Mouse (Mus musculus) ES-Bruce4 (cell line): ENCODE measurements at regions not wholly inside any gene's neighbourhood (a gene's known extent, or its start where the extent isn't known, plus 50 kb on each side); places are given as distances from the start of the nearest gene placed in this dataset.
"Not testable (repeated sequence)": the region's sequence is repeated elsewhere in the genome, so short reads cannot be mapped to it uniquely, and the experiment has no call there.

Source experiments
- H3K27ac ChIP-seq: 2 replicates; pipeline ENCODE4 v1.5.1; 2012; ENCODE audit warnings: low read length, inconsistent platforms; ENCODE audit not compliant: insufficient read depth
- H3K27me3 ChIP-seq: 2 replicates; pipeline ENCODE4 v1.6.1; 2012; ENCODE audit warnings: mild to moderate bottlenecking, low read length, inconsistent platforms; ENCODE audit not compliant: control insufficient read depth, poor library complexity, insufficient read depth, severe bottlenecking
- H3K36me3 ChIP-seq: 2 replicates; pipeline ENCODE4 v1.6.1; 2012; ENCODE audit warnings: inconsistent platforms, mild to moderate bottlenecking, low read length, moderate library complexity; ENCODE audit not compliant: control insufficient read depth, poor library complexity, insufficient read depth, severe bottlenecking
- H3K4me1 ChIP-seq: one replicate; pipeline ENCODE4 v1.8.1; 2011; ENCODE audit warnings: low read length; ENCODE audit not compliant: control insufficient read depth, insufficient read depth
- H3K4me3 ChIP-seq: 2 replicates; pipeline ENCODE4 v1.5.1; 2011; ENCODE audit warnings: low read depth, mild to moderate bottlenecking, low read length
- H3K9ac ChIP-seq: 2 replicates; pipeline ENCODE4 v1.6.1; 2012; ENCODE audit warnings: low read depth, mild to moderate bottlenecking, inconsistent platforms; ENCODE audit not compliant: poor library complexity, severe bottlenecking
- H3K9me3 ChIP-seq: replicated peaks from 2 replicates; pipeline ENCODE4 v1.6.1; 2012; ENCODE audit warnings: mild to moderate bottlenecking, low read length, inconsistent platforms; ENCODE audit not compliant: control insufficient read depth, poor library complexity, insufficient read depth, severe bottlenecking
- CTCF ChIP-seq: IDR thresholded peaks from one replicate; pipeline ENCODE4 v1.8.1; 2011; ENCODE audit warnings: low read depth, low read length
- EP300 ChIP-seq: IDR thresholded peaks from 2 replicates; pipeline ENCODE4 v1.6.1; 2011; ENCODE audit warnings: low read depth, low read length; ENCODE audit not compliant: insufficient read depth
- POLR2A ChIP-seq: IDR thresholded peaks from one replicate; pipeline ENCODE4 v1.8.1; 2011; ENCODE audit warnings: low read length; ENCODE audit not compliant: insufficient read depth

- no peak for TF ChIP-seq POLR2A
- TF ChIP-seq CTCF: no peak
- no peak for TF ChIP-seq EP300
- Histone ChIP-seq H3K36me3 (no peaks in the 10 kb centered on the region), H3K9ac (no peak overlapping the region), H3K4me3 (no peak overlapping the region), H3K27ac (no peak overlapping the region), H3K4me1 (no peaks in the 10 kb centered on the region), H3K27me3 (no peaks in the 10 kb centered on the region), H3K9me3 (no peaks in the 10 kb centered on the region)
Measured at GRCm38 (mm10) chr12:71533701-71534100, 224.0 kb downstream of the Dact1 start.

DNA sequence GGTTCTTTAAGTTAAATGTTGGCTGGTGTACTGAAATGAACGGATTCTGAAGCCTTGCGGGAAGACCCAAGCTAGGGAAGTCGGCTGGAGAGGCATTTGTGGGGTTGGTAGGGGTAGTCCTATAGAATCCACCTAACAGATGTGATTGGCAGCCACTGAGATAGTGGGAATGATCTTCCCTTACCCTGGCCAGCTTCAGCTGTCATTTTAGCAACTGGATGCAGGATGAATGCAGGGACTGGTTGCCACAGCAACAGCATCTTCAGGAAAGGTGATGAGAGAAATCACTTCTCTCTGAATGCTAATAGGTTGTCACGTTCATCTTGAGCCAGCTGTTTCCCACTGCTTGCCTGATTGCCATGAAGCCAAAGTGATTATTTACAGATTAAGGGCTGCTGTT, 224.5 kb downstream of the Dact1 start:
- no peak overlapping the region for H3K9ac ChIP-seq
- no peak for TF ChIP-seq CTCF
- no peak for TF ChIP-seq EP300
- no peak for TF ChIP-seq POLR2A
- H3K4me1 ChIP-seq: no peaks in the 10 kb centered on the region
- no peak overlapping the region for H3K4me3 ChIP-seq
- H3K9me3 ChIP-seq: no peaks in the 10 kb centered on the region
- H3K36me3 ChIP-seq: no peaks in the 10 kb centered on the region
- no peaks in the 10 kb centered on the region for H3K27me3 ChIP-seq
- H3K27ac ChIP-seq: no peak overlapping the region

DNA sequence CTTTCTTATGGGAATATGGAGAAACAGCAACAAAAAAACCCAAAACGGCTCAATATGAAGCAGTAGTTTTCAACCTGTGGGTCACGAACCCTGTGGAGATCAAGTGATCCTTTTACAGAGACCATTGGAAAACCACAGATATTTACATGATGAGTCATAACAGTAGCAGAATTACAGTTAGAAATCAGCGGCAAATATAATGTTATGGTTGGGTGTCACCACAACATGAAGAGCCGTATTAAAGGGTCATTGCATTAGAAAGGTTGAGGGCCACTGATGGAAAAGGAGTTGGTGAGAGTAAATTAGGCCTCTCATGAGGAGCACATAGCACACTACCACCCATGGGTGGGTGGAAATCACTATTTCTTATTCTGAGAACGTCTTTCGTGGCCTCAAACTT, 225.6 kb downstream of the Dact1 start:
- Histone ChIP-seq H3K9ac (no peak overlapping the region), H3K4me3 (no peak overlapping the region), H3K9me3 (no peaks in the 10 kb centered on the region), H3K27me3 (no peaks in the 10 kb centered on the region), H3K4me1 (no peaks in the 10 kb centered on the region), H3K36me3 (no peaks in the 10 kb centered on the region), H3K27ac (no peak overlapping the region)
- no peak for TF ChIP-seq EP300
- TF ChIP-seq POLR2A: no peak
- no peak for TF ChIP-seq CTCF

DNA sequence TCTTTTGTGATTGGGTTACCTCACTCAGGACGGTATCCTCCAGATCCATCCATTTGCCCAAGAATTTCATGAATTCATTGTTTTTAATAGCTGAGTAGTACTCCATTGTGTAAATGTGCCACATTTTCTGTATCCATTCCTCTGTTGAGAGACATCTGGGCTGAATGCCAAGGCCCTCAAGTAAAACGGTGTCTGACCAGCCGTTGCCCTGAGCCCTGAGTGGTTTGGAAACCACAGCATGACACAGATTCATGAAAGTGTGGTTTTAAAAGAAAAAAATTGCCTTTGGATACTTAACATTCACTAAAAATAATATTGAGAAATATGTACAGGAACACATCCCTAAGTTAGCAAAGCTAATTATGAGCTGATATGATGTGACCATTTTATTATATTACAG, 226.1 kb downstream of the Dact1 start:
- not testable (repeated sequence) for H3K4me3 ChIP-seq, H3K27me3 ChIP-seq, H3K9me3 ChIP-seq, H3K9ac ChIP-seq, H3K4me1 ChIP-seq, H3K36me3 ChIP-seq, H3K27ac ChIP-seq

DNA sequence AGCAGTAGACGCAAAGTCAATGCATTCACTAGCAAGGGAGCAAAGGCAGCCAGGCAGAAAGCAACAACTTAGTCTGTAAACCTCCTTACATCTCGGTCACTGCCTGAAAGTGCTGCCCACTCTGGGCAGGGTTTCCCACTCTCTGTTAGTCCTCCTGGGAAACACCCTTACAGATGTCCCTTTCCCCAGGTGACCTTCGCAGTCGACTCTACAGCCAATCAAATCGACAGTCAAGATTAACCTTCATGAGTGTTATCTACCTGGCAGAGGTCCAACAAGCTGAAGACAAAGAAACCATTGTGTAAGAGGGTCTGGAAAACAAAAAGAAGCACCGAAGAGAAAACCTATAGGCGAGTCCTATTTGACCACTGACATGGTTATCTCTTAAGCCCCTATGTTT, 229.0 kb downstream of the Dact1 start:
- no peak for TF ChIP-seq CTCF
- no peak for TF ChIP-seq POLR2A
- no peak for TF ChIP-seq EP300
- Histone ChIP-seq H3K36me3 (no peaks in the 10 kb centered on the region), H3K4me3 (no peak overlapping the region), H3K27ac (no peak overlapping the region), H3K4me1 (no peaks in the 10 kb centered on the region), H3K27me3 (no peaks in the 10 kb centered on the region), H3K9me3 (no peaks in the 10 kb centered on the region), H3K9ac (no peak overlapping the region)

- Histone ChIP-seq H3K4me1 (no peaks in the 10 kb centered on the region), H3K27ac (no peak overlapping the region), H3K9me3 (no peaks in the 10 kb centered on the region), H3K27me3 (no peaks in the 10 kb centered on the region), H3K4me3 (no peak overlapping the region), H3K36me3 (no peaks in the 10 kb centered on the region), H3K9ac (no peak overlapping the region)
- TF ChIP-seq CTCF: no peak
Measured at GRCm38 (mm10) chr12:71540279-71540678, 230.6 kb downstream of the Dact1 start.

DNA sequence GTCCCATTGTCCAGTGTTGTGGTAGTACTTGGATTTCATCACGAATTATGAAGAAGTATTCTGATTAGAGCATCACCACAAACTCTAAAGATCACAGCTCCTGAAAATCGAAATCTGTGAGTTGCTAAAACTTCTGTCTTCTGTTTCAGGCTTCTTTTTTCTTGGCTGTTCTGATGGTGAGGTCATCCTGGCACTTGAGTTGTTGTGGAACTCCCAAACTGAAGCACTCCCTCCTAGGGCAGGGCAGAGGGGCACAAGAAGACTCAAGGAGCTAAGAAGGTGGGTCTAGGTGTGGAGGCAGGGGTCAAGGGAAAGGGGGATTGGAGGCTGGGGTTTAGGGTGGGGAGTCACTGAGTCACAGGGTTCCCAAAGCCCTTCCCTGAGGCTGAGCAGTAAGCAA, 232.3 kb downstream of the Dact1 start:
- Histone ChIP-seq H3K36me3 (no peaks in the 10 kb centered on the region), H3K4me1 (no peaks in the 10 kb centered on the region), H3K27me3 (no peaks in the 10 kb centered on the region), H3K27ac (no peak overlapping the region), H3K9me3 (no peaks in the 10 kb centered on the region), H3K4me3 (no peak overlapping the region), H3K9ac (no peak overlapping the region)
- TF ChIP-seq POLR2A (no peak), EP300 (no peak)
